Mouse (Mus musculus) kidney, adult 2 months (tissue): ENCODE results near the gene Hip1.

Experiments used
- CTCF ChIP-seq: fragments of 200-500 bp; conservative IDR thresholded peaks from 2 replicates; pipeline ENCODE4 v1.5.1; 2011; ENCODE audit warnings: low read depth, mild to moderate bottlenecking, control low read depth, low read length, moderate library complexity, mixed read lengths; ENCODE audit not compliant: insufficient read depth, insufficient read length
- POLR2A ChIP-seq: fragments of 200-500 bp; IDR thresholded peaks from one replicate; pipeline ENCODE4 v1.6.1; 2011; ENCODE audit warnings: low read depth, low read length, control low read depth

GRCm38 (mm10) chr5:135489695-135490294 lies 55.1 kb downstream of the Hip1 start:
- no peak for TF ChIP-seq CTCF
- no peak for TF ChIP-seq POLR2A
